Mouse (Mus musculus) stomach, embryonic 16.5 days (tissue): ENCODE data around the gene Zfp3. TPM values are rescaled to one million over a fixed set of nuclear protein-coding genes. Genes with fewer than 3 reads are reported as not detected.

Experiments
- microRNA-seq: library from miRNA; unstranded; fragments of <30 nt; microRNA quantifications from one replicate; pipeline ENCODE4, GENCODE M21; 2016
- polyA plus RNA-seq: library from polyadenylated mRNA; unstranded; fragments of >200 nt; fragmentation: Nextera tagmentation; extraction: Ambion mirVana; gene quantifications from 2 replicates; pipeline ENCODE4 v1.2.1, GENCODE M21; 2015

Gene Zfp3
- polyA plus RNA-seq, 1 experiment from 2014 or later, result 5.9 TPM

Small RNAs within 50 kb of the gene (microRNA-seq; reads per million reads assigned to microRNA genes)
- not detected for gene Gm22760

Other genes starting within 250 kb of the Zfp3 start
- gene Vmo1, start 249.6 kb upstream of the Zfp3 start, polyA plus RNA-seq, result 0.36 and 0.92 TPM in 2 replicates
- 1.9 and 2.0 TPM in 2 replicates for gene Gltpd2, start 245.0 kb upstream of the Zfp3 start, polyA plus RNA-seq
- 614 and 657 TPM in 2 replicates for gene Psmb6, start 238.8 kb upstream of the Zfp3 start, polyA plus RNA-seq
- gene Gm40193, start 231.3 kb upstream of the Zfp3 start, polyA plus RNA-seq, result not detected in 2 replicates
- 17.8 and 21.5 TPM in 2 replicates for gene Pld2, start 224.1 kb upstream of the Zfp3 start, polyA plus RNA-seq
- gene Mink1, start 201.3 kb upstream of the Zfp3 start, polyA plus RNA-seq, result 12.5 and 13.0 TPM in 2 replicates
- not detected in 2 replicates for gene 4930544D05Rik, start 148.4 kb upstream of the Zfp3 start, polyA plus RNA-seq
- 0.37 TPM in 1 of 2 replicates, not detected in the other for gene Chrne, start 145.0 kb upstream of the Zfp3 start, polyA plus RNA-seq
- 0.16 and 0.19 TPM in 2 replicates for gene Gp1ba, start 125.1 kb upstream of the Zfp3 start, polyA plus RNA-seq
- 104 and 111 TPM in 2 replicates for gene Rnf167, start 117.0 kb upstream of the Zfp3 start, polyA plus RNA-seq
- gene Slc25a11, start 116.7 kb upstream of the Zfp3 start, polyA plus RNA-seq, result 163 and 169 TPM in 2 replicates
- 1,820 and 1,821 TPM in 2 replicates for gene Pfn1, start 109.6 kb upstream of the Zfp3 start, polyA plus RNA-seq
- gene Eno3, start 107.0 kb upstream of the Zfp3 start, polyA plus RNA-seq, result 19.3 and 126 TPM in 2 replicates
- 148 and 149 TPM in 2 replicates for gene Spag7, start 94.8 kb upstream of the Zfp3 start, polyA plus RNA-seq
- gene Camta2, start 76.1 kb upstream of the Zfp3 start, polyA plus RNA-seq, result 14.2 and 15.8 TPM in 2 replicates
- gene Inca1, start 64.1 kb upstream of the Zfp3 start, polyA plus RNA-seq, result 1.3 and 1.5 TPM in 2 replicates
- 2.6 and 3.0 TPM in 2 replicates for gene Kif1c, start 63.7 kb upstream of the Zfp3 start, polyA plus RNA-seq
- gene Scimp, start 48.4 kb downstream of the Zfp3 start, polyA plus RNA-seq, result 0.66 TPM in 1 of 2 replicates, not detected in the other
- 22.2 and 27.5 TPM in 2 replicates for gene Rabep1, start 80.6 kb downstream of the Zfp3 start, polyA plus RNA-seq
- gene Nup88, start 205.8 kb downstream of the Zfp3 start, polyA plus RNA-seq, result 107 and 116 TPM in 2 replicates
- gene Rpain, start 206.0 kb downstream of the Zfp3 start, polyA plus RNA-seq, result 66.1 and 72.2 TPM in 2 replicates
- 211 and 239 TPM in 2 replicates for gene C1qbp, start 218.8 kb downstream of the Zfp3 start, polyA plus RNA-seq
- 16.4 and 16.5 TPM in 2 replicates for gene Dhx33, start 240.2 kb downstream of the Zfp3 start, polyA plus RNA-seq